ENCODE assay signal across 23 mouse cellular contexts in the genomic region with DNA sequence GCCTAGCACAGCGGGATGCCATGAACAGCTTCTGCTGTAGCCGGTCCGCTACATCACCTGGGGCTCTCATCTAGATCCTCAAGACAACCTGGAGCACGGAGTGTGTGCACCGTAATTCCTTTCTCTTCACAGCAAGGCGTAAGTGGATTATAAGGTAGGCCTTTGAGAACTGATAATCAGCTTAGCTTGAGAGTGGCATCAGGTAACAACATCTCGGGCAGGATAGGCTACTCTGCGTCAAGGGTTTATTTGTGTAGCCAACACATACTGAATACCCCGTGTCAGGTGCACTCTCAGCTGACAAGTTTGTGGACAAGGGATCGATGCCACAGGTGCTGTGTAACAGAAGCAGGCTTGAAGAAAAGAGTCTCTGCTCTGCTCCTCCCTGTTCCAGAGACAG.
"Had no signal": no experiment of that assay in that cellular context is flagged by ENCODE, and none has a peak within 500 bp of the region (broad histone marks: within the 10 kb centered on the region; RNA-seq: fewer than 3 reads in every experiment).

No protein-coding gene starts in this region.

- H3K4me1 ChIP-seq: liver, embryonic 15.5 days; megakaryocyte, embryonic 14.5 days had no signal

- H3K36me3 ChIP-seq: limb, embryonic 10.5 days; liver, embryonic 12.5 days; liver, embryonic 15.5 days; lung, embryonic 15.5 days; neural tube, embryonic 12.5 days; neural tube, embryonic 15.5 days had no signal

- H3K4me3 ChIP-seq: layer of hippocampus, adult 2 months; limb, embryonic 10.5 days; limb, embryonic 13.5 days; liver, embryonic 12.5 days; liver, embryonic 15.5 days; lung, embryonic 15.5 days; megakaryocyte, embryonic 14.5 days; midbrain, embryonic 10.5 days; midbrain, embryonic 13.5 days; neural tube, embryonic 12.5 days; neural tube, embryonic 15.5 days had no signal

- H3K4me2 ChIP-seq: limb, embryonic 13.5 days; liver, embryonic 12.5 days; liver, embryonic 15.5 days; lung, embryonic 15.5 days; midbrain, embryonic 13.5 days; neural tube, embryonic 12.5 days; neural tube, embryonic 15.5 days had no signal

- H3K9ac ChIP-seq: limb, embryonic 13.5 days; liver, embryonic 12.5 days; liver, embryonic 15.5 days; lung, embryonic 15.5 days; midbrain, embryonic 13.5 days; neural tube, embryonic 12.5 days; neural tube, embryonic 15.5 days had no signal

- DNase-seq: kidney, adult 2 months; kidney, postnatal 25 days; layer of hippocampus, adult 9-11 months; liver; lung, adult 18-20 months; lung, postnatal 36 days; right cerebral cortex, postnatal 4 days; thymus, adult 2 months; thymus, postnatal 14 days; thymus, postnatal 4 days had no signal

- H3K27ac ChIP-seq: kidney, postnatal 0 days; layer of hippocampus, adult 2 months; limb, embryonic 10.5 days; limb, embryonic 13.5 days; liver, embryonic 12.5 days; liver, embryonic 15.5 days; lung, embryonic 15.5 days; midbrain, embryonic 10.5 days; midbrain, embryonic 13.5 days; neural tube, embryonic 12.5 days; neural tube, embryonic 15.5 days; stomach, postnatal 0 days had no signal

- H3K27me3 ChIP-seq: limb, embryonic 13.5 days; liver, embryonic 12.5 days; liver, embryonic 15.5 days; lung, embryonic 15.5 days; megakaryocyte, embryonic 14.5 days; midbrain, embryonic 13.5 days; neural tube, embryonic 12.5 days; neural tube, embryonic 15.5 days had no signal
